ENCODE assay signal across 29 mouse cellular contexts in genomic region chr1:104049169-104049948, GRCm38 (mm10).
DNase-seq lines count a peak whose midpoint lies in the region; ATAC-seq and TF ChIP-seq lines count a peak whose summit lies in the region.
"Had no signal": no experiment of that assay in that cellular context is flagged by ENCODE, and none has a peak within 500 bp of the region (broad histone marks: within the 10 kb centered on the region; RNA-seq: fewer than 3 reads in every experiment).

No protein-coding gene starts in this region.

- H3K4me2 ChIP-seq in midbrain, embryonic 12.5 days (replicated peaks): no peak overlapping the region
- H3K4me2 ChIP-seq in midbrain, postnatal 0 days (ENCODE audit: low read depth, low read length, poor library complexity, severe bottlenecking): no peak overlapping the region
- H3K4me2 ChIP-seq in forebrain, embryonic 14.5 days (ENCODE audit: low read length): no peak overlapping the region
- H3K4me2 ChIP-seq: embryonic facial prominence, embryonic 15.5 days; heart, embryonic 12.5 days; hindbrain, embryonic 14.5 days; liver, embryonic 13.5 days had no signal

- no peak overlapping the region for H3K27ac ChIP-seq in midbrain, embryonic 12.5 days (replicated peaks)
- H3K27ac ChIP-seq in midbrain, postnatal 0 days (ENCODE audit: low read depth, low read length): no peak overlapping the region
- no peak overlapping the region for H3K27ac ChIP-seq in forebrain, embryonic 14.5 days (ENCODE audit: low read depth, low read length)
- no peak overlapping the region for H3K27ac ChIP-seq in heart, adult 2 months
- H3K27ac ChIP-seq: embryonic facial prominence, embryonic 15.5 days; hindbrain, embryonic 14.5 days; liver, embryonic 13.5 days had no signal

- no peak overlapping the region for H3K9ac ChIP-seq in midbrain, embryonic 12.5 days (replicated peaks)
- H3K9ac ChIP-seq in midbrain, postnatal 0 days (replicated peaks; ENCODE audit: low read length, poor library complexity, severe bottlenecking): no peak overlapping the region
- no peak overlapping the region for H3K9ac ChIP-seq in forebrain, embryonic 14.5 days (ENCODE audit: low read length)
- no peak overlapping the region for H3K9ac ChIP-seq in heart, adult 2 months (ENCODE audit: low read depth, low read length)
- H3K9ac ChIP-seq: embryonic facial prominence, embryonic 15.5 days; heart, embryonic 12.5 days; hindbrain, embryonic 14.5 days; liver, embryonic 13.5 days had no signal

- ATAC-seq in midbrain, embryonic 12.5 days (ENCODE audit: low FRiP score, low read depth): peak; percentile 49
- no peak for ATAC-seq in midbrain, postnatal 0 days (ENCODE audit: low FRiP score)
- ATAC-seq in forebrain, embryonic 14.5 days: peak; percentile 79
- ATAC-seq: activated CD4-positive, CD25-positive, alpha-beta regulatory T cell, adult 4 months; intestine, postnatal 0 days; lung, postnatal 0 days; midbrain, embryonic 16.5 days had no signal

- TF ChIP-seq CTCF in midbrain, postnatal 0 days (IDR thresholded peaks at IDR 0.05): no peak
- no peak for TF ChIP-seq CTCF in heart, adult 2 months (IDR thresholded peaks at IDR 0.05)

- H3K79me2 ChIP-seq in heart, adult 2 months (replicated peaks; ENCODE audit: control insufficient read depth, insufficient read depth, low read length): no peaks in the 10 kb centered on the region

- H3K4me3 ChIP-seq in midbrain, embryonic 12.5 days: no peak overlapping the region
- H3K4me3 ChIP-seq in midbrain, postnatal 0 days (ENCODE audit: low read depth, low read length): no peak overlapping the region
- no peak overlapping the region for H3K4me3 ChIP-seq in forebrain, embryonic 14.5 days (ENCODE audit: low read depth, low read length)
- H3K4me3 ChIP-seq in heart, adult 2 months: no peak overlapping the region
- H3K4me3 ChIP-seq: embryonic facial prominence, embryonic 15.5 days; heart, embryonic 12.5 days; liver, embryonic 13.5 days; megakaryocyte, embryonic 14.5 days; myocyte had no signal

- TF ChIP-seq POLR2A in heart, adult 2 months (IDR thresholded peaks at IDR 0.05; ENCODE audit: insufficient read depth, low read depth, low read length): no peak

- intact Hi-C loops in heart, adult 2 months (cut with DNase I): no loop called here

- H3K9me3 ChIP-seq in midbrain, embryonic 12.5 days: no peaks in the 10 kb centered on the region
- H3K9me3 ChIP-seq in midbrain, postnatal 0 days (ENCODE audit: low read length): no peaks in the 10 kb centered on the region
- H3K9me3 ChIP-seq in forebrain, embryonic 14.5 days (replicated peaks; ENCODE audit: control insufficient read depth, low read length): no peaks in the 10 kb centered on the region
- H3K9me3 ChIP-seq: embryonic facial prominence, embryonic 15.5 days; heart, embryonic 12.5 days; liver, embryonic 13.5 days; megakaryocyte, embryonic 14.5 days had no signal

- WGBS in midbrain, embryonic 12.5 days: 47% methylated on average over 4 of the region's 4 CpGs
- WGBS in midbrain, postnatal 0 days: 56% methylated on average over 4 of the region's 4 CpGs
- WGBS in forebrain, embryonic 14.5 days: 15% methylated on average over 4 of the region's 4 CpGs
- WGBS in heart, adult 2 months: 64% methylated on average over 4 of the region's 4 CpGs

- no peak for TF ChIP-seq EP300 in heart, adult 2 months (IDR thresholded peaks at IDR 0.05; ENCODE audit: insufficient read depth, low read depth, low read length)

- H3K4me1 ChIP-seq in midbrain, embryonic 12.5 days: no peaks in the 10 kb centered on the region
- H3K4me1 ChIP-seq in midbrain, postnatal 0 days (ENCODE audit: insufficient read depth, low read length): no peaks in the 10 kb centered on the region
- peaks cover 3% of the 10 kb centered on the region; the same call in 1 of the 2 replicates for H3K4me1 ChIP-seq in forebrain, embryonic 14.5 days (ENCODE audit: control insufficient read depth, insufficient read depth, low read length)
- H3K4me1 ChIP-seq in heart, adult 2 months (ENCODE audit: control insufficient read depth, insufficient read depth, low read length): no peaks in the 10 kb centered on the region
- H3K4me1 ChIP-seq: embryonic facial prominence, embryonic 15.5 days; heart, embryonic 12.5 days; liver, embryonic 13.5 days; megakaryocyte, embryonic 14.5 days had no signal

- no peaks in the 10 kb centered on the region for H3K27me3 ChIP-seq in midbrain, embryonic 12.5 days
- H3K27me3 ChIP-seq in midbrain, postnatal 0 days (ENCODE audit: insufficient read depth, low read length): no peaks in the 10 kb centered on the region
- peaks cover 4% of the 10 kb centered on the region; the same call in 1 of the 2 replicates for H3K27me3 ChIP-seq in forebrain, embryonic 14.5 days (replicated peaks; ENCODE audit: control insufficient read depth, insufficient read depth, low read length)
- H3K27me3 ChIP-seq in heart, adult 2 months (ENCODE audit: control insufficient read depth, insufficient read depth, low read length): no peaks in the 10 kb centered on the region
- H3K27me3 ChIP-seq: CH12.LX; embryonic facial prominence, embryonic 15.5 days; heart, embryonic 12.5 days; liver, embryonic 13.5 days; megakaryocyte, embryonic 14.5 days had no signal

- peak; percentile 15 for DNase-seq in embryo, embryonic 10.5 days (ENCODE audit: low spot score)
- DNase-seq in embryo, embryonic 10 days (ENCODE audit: low spot score): no peak
- DNase-seq in midbrain, postnatal 0 days (ENCODE audit: low spot score): no peak
- DNase-seq in forebrain, embryonic 14.5 days (ENCODE audit: low spot score): peak; percentile 73
- peak; percentile 1 for DNase-seq in mesoderm, embryonic 11.5 days (ENCODE audit: low read depth, low spot score)
- no peak for DNase-seq in heart, adult 2 months
- no peak for DNase-seq in liver
- DNase-seq: adrenal gland, adult 8-10 months; cerebellum, adult 11 months; cerebellum, adult 9-10 months; cerebellum, postnatal 36 days; gastrocnemius, postnatal 10 days; heart, adult 18-20 months; heart, postnatal 4 days; kidney, postnatal 25 days; liver, embryonic 13.5 days; lung, adult 18-20 months; lung, postnatal 4 days had no signal

- H3K36me3 ChIP-seq in midbrain, embryonic 12.5 days: no peaks in the 10 kb centered on the region
- no peaks in the 10 kb centered on the region for H3K36me3 ChIP-seq in midbrain, postnatal 0 days (ENCODE audit: insufficient read depth, low read length)
- no peaks in the 10 kb centered on the region for H3K36me3 ChIP-seq in forebrain, embryonic 14.5 days (ENCODE audit: control insufficient read depth, insufficient read depth, low read length)
- H3K36me3 ChIP-seq in heart, adult 2 months (ENCODE audit: control insufficient read depth, insufficient read depth, low read length): no peaks in the 10 kb centered on the region
- H3K36me3 ChIP-seq: embryonic facial prominence, embryonic 15.5 days; heart, embryonic 12.5 days; liver, embryonic 13.5 days had no signal

Comparison
In these comparisons a context has a peak if more than half of its experiments do, and no peak if none do; other contexts are left out.
1. DNase-seq: peak in embryo, embryonic 10.5 days (single experiment), forebrain, embryonic 14.5 days (single experiment) and mesoderm, embryonic 11.5 days (single experiment); none in embryo, embryonic 10 days (single experiment), midbrain, postnatal 0 days (single experiment), heart, adult 2 months (0 of 2) and liver (single experiment).